Mouse (Mus musculus) heart, embryonic 13.5 days (tissue): ENCODE data around the gene Pax7. TPM values are rescaled to one million over a fixed set of nuclear protein-coding genes. Genes with fewer than 3 reads are reported as not detected.
A peak's percentile ranks its signal among the peaks of the same experiment; 100 is the strongest.

Experiments
- ATAC-seq: fragments of 200-750 bp; cut with Nextera tagmentation; 2 replicates; pipeline ENCODE4 v1.8.0; 2017; ENCODE audit warnings: moderate TSS enrichment; ENCODE audit not compliant: insufficient number of reproducible peaks, low FRiP score, low TSS enrichment; ENCODE audit errors: extremely low read depth
- H3K27ac ChIP-seq: fragments of 300-500 bp; sonication (generic); replicated peaks from 2 replicates; pipeline ENCODE4 v1.5.1; 2015; ENCODE audit warnings: moderate library complexity, mild to moderate bottlenecking, inconsistent platforms
- H3K27me3 ChIP-seq: fragments of 300-500 bp; sonication (generic); replicated peaks from 2 replicates; pipeline ENCODE4 v1.6.1; 2015; ENCODE audit warnings: mild to moderate bottlenecking, inconsistent platforms
- H3K36me3 ChIP-seq: fragments of 300-500 bp; sonication (generic); 2 replicates; pipeline ENCODE4 v1.6.1; 2015; ENCODE audit warnings: mild to moderate bottlenecking, inconsistent platforms
- H3K4me1 ChIP-seq: fragments of 300-500 bp; sonication (generic); 2 replicates; pipeline ENCODE4 v1.6.1; 2015; ENCODE audit warnings: inconsistent platforms
- H3K4me2 ChIP-seq: fragments of 300-500 bp; sonication (generic); 2 replicates; pipeline ENCODE4 v1.6.1; 2015; ENCODE audit warnings: inconsistent platforms, mild to moderate bottlenecking, moderate library complexity
- H3K4me3 ChIP-seq: fragments of 300-500 bp; sonication (generic); 2 replicates; pipeline ENCODE4 v1.5.1; 2015; ENCODE audit warnings: moderate library complexity, mild to moderate bottlenecking, inconsistent platforms
- H3K9ac ChIP-seq: fragments of 300-500 bp; sonication (generic); 2 replicates; pipeline ENCODE4 v1.6.1; 2015; ENCODE audit warnings: inconsistent platforms, mild to moderate bottlenecking, moderate library complexity
- H3K9me3 ChIP-seq: fragments of 300-500 bp; sonication (generic); 2 replicates; pipeline ENCODE4 v1.6.1; 2016; ENCODE audit warnings: inconsistent platforms
- WGBS: fragments of 180-500 bp; shearing (Covaris S2); methylation state at CpG from one replicate; pipeline ENCODE4 v1.1.7; 2015; ENCODE audit warnings: mixed read lengths; 5-methylcytosine and 5-hydroxymethylcytosine counted together
- polyA plus RNA-seq: library from polyadenylated mRNA; unstranded; fragments of >200 nt; fragmentation: Nextera tagmentation; extraction: Ambion mirVana; gene quantifications from 2 replicates; pipeline ENCODE4 v1.2.1, GENCODE M21; 2015

The Pax7 gene
- 0.03 TPM in 1 of 2 replicates, not detected in the other for polyA plus RNA-seq

GRCm38 (mm10) chr4:139833036-139833634 is at the start of gene Pax7:
Gene Pax7, minus strand, starts transcription at chr4:139833528.
- no peak for ATAC-seq
- Histone ChIP-seq H3K9ac (no peak within 1 kb of the TSS), H3K27ac (no peak within 1 kb of the TSS), H3K4me1 (peaks cover 15% of the 10 kb centered on the region), H3K36me3 (no peaks in the 10 kb centered on the region), H3K27me3 (peaks cover 100% of the 10 kb centered on the region), H3K4me2 (peak within 1 kb of the TSS; percentile 52), H3K9me3 (no peaks in the 10 kb centered on the region), H3K4me3 (peak within 1 kb of the TSS; percentile 33)
- under 1% methylated on average over 40 of the region's 41 CpGs for WGBS

- Histone ChIP-seq H3K9me3 (no peaks in the 10 kb centered on the region), H3K27me3 (peaks cover 24% of the 10 kb centered on the region), H3K4me3 (no peak overlapping the region), H3K9ac (no peak overlapping the region), H3K36me3 (no peaks in the 10 kb centered on the region), H3K27ac (no peak overlapping the region), H3K4me2 (no peak overlapping the region), H3K4me1 (no peaks in the 10 kb centered on the region)
- ATAC-seq: no peak
Observed at GRCm38 (mm10) chr4:139881796-139882195, 48.5 kb upstream of the Pax7 start.

DNA sequence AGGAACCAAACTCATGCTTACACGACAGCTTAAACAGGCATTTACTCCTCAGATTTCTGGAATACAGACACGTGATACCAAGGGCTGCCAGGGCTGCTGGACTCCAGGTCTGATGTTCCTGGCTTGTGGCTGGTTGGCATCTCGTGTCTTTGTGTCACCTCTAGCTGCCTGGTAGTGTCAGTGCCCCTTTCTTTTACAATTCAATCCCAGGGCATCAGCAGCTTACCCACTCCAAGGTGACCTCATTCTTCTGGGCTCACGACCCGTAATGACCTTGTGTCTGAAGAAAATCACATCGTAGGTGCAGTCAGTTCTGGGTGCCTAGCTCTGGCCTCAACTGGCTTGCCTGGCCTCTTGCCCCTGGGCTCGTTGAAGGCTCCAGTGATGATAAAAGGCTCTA is 46.0 kb upstream of the Pax7 start:
- H3K9me3 ChIP-seq: no peaks in the 10 kb centered on the region
- no peak overlapping the region for H3K4me2 ChIP-seq
- 63% methylated on average over 7 of the region's 7 CpGs for WGBS
- peaks cover 36% of the 10 kb centered on the region for H3K27me3 ChIP-seq
- H3K36me3 ChIP-seq: no peaks in the 10 kb centered on the region
- H3K4me3 ChIP-seq: no peak overlapping the region
- H3K4me1 ChIP-seq: no peaks in the 10 kb centered on the region
- no peak overlapping the region for H3K27ac ChIP-seq
- H3K9ac ChIP-seq: no peak overlapping the region
- ATAC-seq: no peak

- Histone ChIP-seq H3K4me3 (no peak overlapping the region), H3K9me3 (no peaks in the 10 kb centered on the region), H3K27ac (no peak overlapping the region), H3K4me2 (no peak overlapping the region), H3K4me1 (no peaks in the 10 kb centered on the region), H3K9ac (no peak overlapping the region), H3K27me3 (peaks cover 36% of the 10 kb centered on the region), H3K36me3 (no peaks in the 10 kb centered on the region)
- WGBS: 53% methylated on average over 4 of the region's 4 CpGs
- no peak for ATAC-seq
Observed at GRCm38 (mm10) chr4:139878443-139878842, 45.1 kb upstream of the Pax7 start.

GRCm38 (mm10) chr4:139877269-139877668 is 43.9 kb upstream of the Pax7 start:
- no peak overlapping the region for H3K4me3 ChIP-seq
- no peak overlapping the region for H3K9ac ChIP-seq
- 8% methylated on average over 4 of the region's 4 CpGs for WGBS
- no peak overlapping the region for H3K27ac ChIP-seq
- no peaks in the 10 kb centered on the region for H3K36me3 ChIP-seq
- H3K27me3 ChIP-seq: peaks cover 36% of the 10 kb centered on the region
- H3K4me2 ChIP-seq: no peak overlapping the region
- H3K9me3 ChIP-seq: no peaks in the 10 kb centered on the region
- no peaks in the 10 kb centered on the region for H3K4me1 ChIP-seq
- ATAC-seq: no peak

DNA sequence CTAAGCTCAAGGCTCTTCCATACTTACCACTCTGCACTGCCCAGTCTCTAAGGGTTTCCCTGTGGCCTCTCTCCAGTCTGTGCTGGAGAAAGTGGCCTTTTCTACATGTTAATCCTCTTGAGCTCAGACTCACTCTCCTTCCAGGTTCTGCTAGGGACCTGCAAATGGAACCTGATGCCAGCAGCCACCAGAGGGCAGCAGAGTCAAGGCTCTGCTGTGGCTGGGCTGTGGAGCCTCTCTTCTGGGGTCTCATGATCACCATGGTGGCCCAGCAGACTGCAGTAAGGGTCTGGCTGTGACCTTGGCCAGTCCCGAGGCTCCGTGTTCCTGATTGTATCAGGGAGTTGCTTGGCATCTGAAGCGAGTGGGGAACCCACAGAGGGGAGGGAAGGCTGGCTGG is 39.3 kb upstream of the Pax7 start:
- no peaks in the 10 kb centered on the region for H3K9me3 ChIP-seq
- ATAC-seq: no peak
- WGBS: 2% methylated on average over 3 of the region's 3 CpGs

GRCm38 (mm10) chr4:139871699-139872098 is 38.4 kb upstream of the Pax7 start:
- no peak overlapping the region for H3K4me3 ChIP-seq
- H3K4me1 ChIP-seq: no peaks in the 10 kb centered on the region
- 22% methylated on average over 12 of the region's 12 CpGs for WGBS
- ATAC-seq: no peak
- no peak overlapping the region for H3K9ac ChIP-seq
- H3K9me3 ChIP-seq: no peaks in the 10 kb centered on the region
- no peak overlapping the region for H3K27ac ChIP-seq
- H3K27me3 ChIP-seq: peaks cover 39% of the 10 kb centered on the region
- H3K36me3 ChIP-seq: no peaks in the 10 kb centered on the region
- H3K4me2 ChIP-seq: no peak overlapping the region

More for the DNA sequence above, 39.3 kb upstream of the Pax7 start:
- H3K36me3 ChIP-seq: no peaks in the 10 kb centered on the region
- peaks cover 42% of the 10 kb centered on the region for H3K27me3 ChIP-seq
- no peak overlapping the region for H3K4me3 ChIP-seq
- H3K27ac ChIP-seq: no peak overlapping the region
- H3K9ac ChIP-seq: no peak overlapping the region
- no peaks in the 10 kb centered on the region for H3K4me1 ChIP-seq
- H3K4me2 ChIP-seq: no peak overlapping the region

GRCm38 (mm10) chr4:139863218-139863617 is 29.9 kb upstream of the Pax7 start:
- Histone ChIP-seq H3K4me1 (no peaks in the 10 kb centered on the region), H3K4me3 (no peak overlapping the region), H3K9me3 (no peaks in the 10 kb centered on the region), H3K4me2 (no peak overlapping the region), H3K27ac (no peak overlapping the region), H3K36me3 (no peaks in the 10 kb centered on the region), H3K27me3 (peaks cover 46% of the 10 kb centered on the region), H3K9ac (no peak overlapping the region)
- ATAC-seq: no peak
- WGBS: 79% methylated on average over 1 of the region's 1 CpGs

DNA sequence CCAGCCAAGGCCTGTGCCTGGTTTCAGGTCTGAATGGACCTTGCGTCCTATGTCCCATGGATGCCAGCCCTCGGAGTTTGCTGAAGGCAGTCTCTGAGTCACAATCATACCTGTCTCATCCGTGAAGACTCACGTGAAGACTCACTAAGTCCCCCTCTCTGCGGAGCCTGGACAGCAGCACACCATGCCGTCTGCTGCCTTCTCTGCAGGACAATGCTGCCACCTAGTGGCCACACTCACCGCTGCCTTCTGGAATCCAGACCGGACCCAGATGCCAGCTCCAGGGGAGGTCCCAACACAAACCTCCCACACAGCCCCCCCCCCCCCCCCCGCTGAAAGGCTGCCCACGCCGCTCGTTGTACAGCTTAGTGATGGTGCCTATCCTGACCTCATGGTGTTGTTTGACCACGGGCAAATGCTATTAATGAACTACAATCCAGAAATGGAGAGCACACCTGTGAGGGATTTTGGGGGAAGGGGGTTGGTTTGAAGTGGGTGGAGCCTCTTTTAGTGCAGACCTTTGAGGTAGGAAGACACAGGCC is 25.4 kb upstream of the Pax7 start:
- Histone ChIP-seq H3K27me3 (peaks cover 81% of the 10 kb centered on the region), H3K27ac (no peak overlapping the region), H3K9ac (no peak overlapping the region), H3K4me3 (no peak overlapping the region), H3K4me1 (no peaks in the 10 kb centered on the region), H3K9me3 (no peaks in the 10 kb centered on the region), H3K36me3 (no peaks in the 10 kb centered on the region), H3K4me2 (no peak overlapping the region)
- 3% methylated on average over 12 of the region's 13 CpGs for WGBS
- no peak for ATAC-seq

GRCm38 (mm10) chr4:139852219-139853035 is 19.1 kb upstream of the Pax7 start:
- ATAC-seq: no peak
- H3K9me3 ChIP-seq: no peaks in the 10 kb centered on the region
- H3K27me3 ChIP-seq: peaks cover 97% of the 10 kb centered on the region
- no peaks in the 10 kb centered on the region for H3K36me3 ChIP-seq
- H3K4me1 ChIP-seq: peaks cover 8% of the 10 kb centered on the region
- H3K4me3 ChIP-seq: 0 out of 2 replicates have a peak overlapping the region, but pooled peaks have one; percentile 10
- H3K4me2 ChIP-seq: peak overlapping the region; percentile 24; the same call in 1 of the 2 replicates
- 3% methylated on average over 25 of the region's 25 CpGs for WGBS
- no peak overlapping the region for H3K27ac ChIP-seq
- no peak overlapping the region for H3K9ac ChIP-seq

DNA sequence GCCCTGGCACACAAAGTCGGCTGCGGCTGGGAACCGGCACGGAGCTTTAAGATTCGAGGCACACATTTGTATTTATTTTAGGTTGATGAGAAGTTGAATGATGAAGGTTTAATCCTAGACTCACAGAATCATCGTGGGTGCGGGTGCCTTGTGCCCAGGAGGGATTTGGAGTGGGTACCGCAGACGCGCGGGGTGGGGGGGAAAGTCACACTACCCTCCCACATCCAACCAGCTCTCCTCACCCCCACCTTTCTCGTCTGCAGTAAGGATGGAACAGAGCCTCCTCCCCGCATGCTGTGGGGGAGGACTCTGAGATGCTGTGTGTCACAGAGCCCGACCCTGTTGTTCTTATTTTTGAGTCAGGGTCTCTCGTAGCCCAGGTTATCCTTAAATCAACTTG is 18.1 kb upstream of the Pax7 start:
- no peak overlapping the region for H3K4me3 ChIP-seq
- peaks cover 8% of the 10 kb centered on the region for H3K4me1 ChIP-seq
- H3K27ac ChIP-seq: no peak overlapping the region
- no peak overlapping the region for H3K4me2 ChIP-seq
- no peak overlapping the region for H3K9ac ChIP-seq
- no peak for ATAC-seq
- 12% methylated on average over 15 of the region's 15 CpGs for WGBS
- H3K36me3 ChIP-seq: no peaks in the 10 kb centered on the region
- H3K27me3 ChIP-seq: peaks cover 98% of the 10 kb centered on the region
- H3K9me3 ChIP-seq: no peaks in the 10 kb centered on the region
